Mouse (Mus musculus): ENCODE measurements around the gene Kif1b. TPM values are rescaled to one million over a fixed set of nuclear protein-coding genes. Genes with fewer than 3 reads are reported as not detected.

Gene Kif1b
- total RNA-seq, 2 experiments from 2014 or later: 432 to 448 TPM

GRCm38 (mm10) chr4:149322286-149322685 lies 14.8 kb upstream of the Kif1b start:
- intact Hi-C loops (cut with DNase I): no loop called here
- DNase-seq (ENCODE audit: low spot score in 2 of 2): no peak

DNA sequence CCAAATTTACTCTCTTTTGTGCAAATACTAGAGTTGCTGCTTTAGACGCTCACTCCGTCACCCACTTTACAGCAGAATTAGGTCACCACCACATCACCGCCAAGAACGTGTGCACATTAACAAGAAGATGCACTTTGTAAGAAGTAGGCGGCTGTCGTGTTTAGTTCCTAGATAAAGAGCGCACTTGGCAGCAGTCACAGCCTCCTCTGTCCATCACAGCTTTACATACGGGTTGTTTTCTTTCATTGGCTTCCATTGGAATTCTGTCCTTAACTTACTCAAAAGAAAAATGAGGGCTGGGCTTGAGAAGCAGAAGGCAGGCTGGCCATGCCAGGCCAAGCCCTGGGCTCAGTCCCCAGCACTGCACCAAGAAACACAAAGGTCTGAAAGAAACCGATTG lies 11.6 kb upstream of the Kif1b start:
- intact Hi-C loops (cut with DNase I): no loop called here
- peak; percentile 37 to 74 for DNase-seq (ENCODE audit: low spot score in 2 of 2)

DNA sequence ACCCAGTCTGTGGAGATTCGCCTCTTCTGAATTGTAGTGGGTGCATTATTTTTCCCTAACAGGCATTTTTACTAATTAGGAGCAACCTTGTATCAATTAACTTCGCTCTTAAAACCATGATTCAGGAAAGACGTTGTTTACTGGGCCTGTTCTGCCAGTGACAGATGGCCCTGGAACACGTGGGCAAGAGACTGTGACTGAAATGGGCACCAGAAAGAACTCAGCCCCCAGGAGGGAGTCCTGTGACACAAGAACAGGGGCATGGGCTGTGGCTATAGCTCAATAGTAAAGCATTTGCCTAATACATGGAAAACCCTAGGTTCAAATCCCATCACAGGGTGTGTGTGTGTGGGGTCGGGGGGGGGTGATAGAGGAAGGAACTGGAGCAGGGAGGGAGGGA lies 9.9 kb upstream of the Kif1b start:
- intact Hi-C loops (cut with DNase I): no loop called here
- peak in 1 of 2 experiments; percentile 38 for DNase-seq (ENCODE audit: low spot score in 2 of 2)

- intact Hi-C loops (cut with DNase I): no loop called here
These were observed 6.9 kb upstream of the Kif1b start for GRCm38 (mm10) chr4:149314275-149314837.

DNA sequence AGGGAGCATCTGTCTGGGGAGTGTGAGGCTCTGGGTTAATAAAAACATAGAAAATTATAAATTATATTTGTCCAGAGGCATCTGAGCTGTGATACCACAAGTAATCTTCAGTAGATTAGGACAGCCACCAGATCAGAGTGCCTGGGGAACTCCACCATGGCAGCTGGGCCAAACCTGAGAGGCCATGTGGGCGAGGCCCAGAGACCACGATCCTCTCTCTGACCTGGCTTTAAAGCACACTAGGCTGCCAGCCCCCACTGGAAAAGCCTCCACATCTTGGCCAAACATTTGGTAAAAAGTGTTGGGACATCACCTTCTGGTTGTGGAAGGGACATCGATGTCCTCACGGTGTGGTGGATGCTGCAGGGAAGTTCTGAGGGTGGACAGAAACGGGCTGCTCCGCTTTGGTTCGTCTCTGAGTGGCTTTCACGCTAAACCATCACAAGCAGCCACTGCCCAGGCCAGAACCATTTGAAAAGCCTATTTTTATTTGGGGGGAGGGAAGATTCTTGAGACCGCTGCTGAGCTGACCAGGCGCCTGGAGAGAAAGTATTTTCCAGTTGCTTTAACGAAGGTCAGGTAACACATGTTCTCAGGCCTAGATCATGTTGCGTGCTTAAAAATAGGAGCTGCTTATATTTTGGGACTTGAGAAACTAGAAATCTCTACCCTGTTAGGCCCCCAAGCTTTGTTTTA lies 6.2 kb upstream of the Kif1b start:
- no peak for DNase-seq (ENCODE audit: low spot score in 2 of 2)
- intact Hi-C loops (cut with DNase I): no loop called here

More at GRCm38 (mm10) chr4:149314275-149314837, 6.9 kb upstream of the Kif1b start:
- no peak for DNase-seq (ENCODE audit: low spot score in 2 of 2)

GRCm38 (mm10) chr4:149311996-149312395 lies 4.5 kb upstream of the Kif1b start:
- intact Hi-C loops (cut with DNase I): no loop called here

GRCm38 (mm10) chr4:149308491-149308820 lies 963 bp upstream of the Kif1b start:
- DNase-seq (ENCODE audit: low spot score in 2 of 2): no peak
- intact Hi-C loops (cut with DNase I): loop anchor here (5.0 kb wide), 2 partner anchors 36 to 51 kb away; no protein-coding TSS in a partner anchor

More at GRCm38 (mm10) chr4:149311996-149312395, 4.5 kb upstream of the Kif1b start:
- DNase-seq (ENCODE audit: low spot score in 2 of 2): no peak

GRCm38 (mm10) chr4:149306712-149307595 lies 539 bp downstream of the Kif1b start:
- intact Hi-C loops (cut with DNase I): loop anchor here (5.0 kb wide), 2 partner anchors 35 to 50 kb away; no protein-coding TSS in a partner anchor
- peak; percentile 67 to 75 for DNase-seq (ENCODE audit: low spot score in 2 of 2)

- peak in 1 of 2 experiments; percentile 52 for DNase-seq (ENCODE audit: low spot score in 2 of 2)
- intact Hi-C loops (cut with DNase I): loop anchor here (5.0 kb wide), 2 partner anchors 34 to 49 kb away; no protein-coding TSS in a partner anchor
These were observed 1.5 kb downstream of the Kif1b start for GRCm38 (mm10) chr4:149305761-149306711.

DNA sequence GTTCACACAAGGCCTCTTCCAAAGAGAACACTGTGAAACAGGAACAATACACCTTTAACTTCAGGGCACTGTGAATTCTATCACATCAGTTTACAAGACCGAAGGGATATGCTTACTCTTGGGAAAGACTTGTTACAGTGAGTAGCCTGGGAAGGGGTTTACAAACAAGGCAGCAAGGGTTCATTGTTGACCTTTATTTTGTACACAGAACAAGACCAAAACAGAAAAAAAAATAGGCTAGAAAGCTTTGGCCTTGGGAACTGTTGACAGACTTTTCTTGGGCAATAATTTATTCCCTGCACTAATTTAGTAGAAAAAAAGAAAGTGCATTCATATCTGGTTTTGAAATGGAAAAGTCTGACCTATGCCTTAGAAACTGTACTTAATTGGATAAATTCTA lies 3.0 kb downstream of the Kif1b start:
- intact Hi-C loops (cut with DNase I): no loop called here
- DNase-seq (ENCODE audit: low spot score in 2 of 2): no peak

DNA sequence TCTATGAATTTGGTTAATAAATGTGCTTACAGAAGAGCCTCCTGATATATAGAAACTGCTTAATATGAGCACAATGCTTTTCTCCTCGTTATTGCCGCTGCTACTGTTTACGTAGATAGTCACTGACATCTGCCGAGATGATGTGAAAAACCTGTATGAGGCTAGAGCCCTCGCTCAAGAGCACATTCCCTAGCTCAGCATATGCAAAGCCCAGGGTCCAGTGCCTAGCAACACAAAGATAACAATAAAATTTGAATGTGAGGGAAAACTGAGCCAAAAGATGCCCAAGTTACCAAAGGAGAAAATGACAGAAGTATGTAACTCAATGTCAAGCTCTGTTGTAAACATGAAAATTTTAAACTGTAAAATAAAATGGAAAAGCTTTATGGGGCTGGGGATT lies 4.0 kb downstream of the Kif1b start:
- intact Hi-C loops (cut with DNase I): no loop called here
- DNase-seq (ENCODE audit: low spot score in 2 of 2): no peak

DNA sequence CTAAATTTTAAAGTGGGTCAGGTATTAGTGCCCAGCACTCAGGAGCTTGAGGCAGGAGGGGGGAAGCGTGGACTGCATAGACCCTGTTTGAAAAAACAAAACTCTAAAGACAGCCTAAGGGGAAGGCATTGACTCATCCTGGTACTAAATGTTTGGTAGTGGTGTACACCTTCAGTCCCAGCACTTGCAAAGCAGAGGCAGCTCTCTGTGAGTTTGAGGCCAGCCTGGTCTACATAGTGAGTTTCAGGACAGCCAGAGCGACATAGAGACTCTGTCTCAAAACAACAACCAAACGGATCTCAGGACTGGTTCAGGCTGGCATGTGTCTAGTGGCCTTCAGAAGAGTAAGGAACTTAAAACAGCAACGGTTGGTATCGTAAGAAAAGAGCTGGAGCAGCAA lies 4.7 kb downstream of the Kif1b start:
- DNase-seq (ENCODE audit: low spot score in 2 of 2): no peak
- intact Hi-C loops (cut with DNase I): no loop called here

- DNase-seq (ENCODE audit: low spot score in 2 of 2): no peak
- intact Hi-C loops (cut with DNase I): no loop called here
These were observed 5.4 kb downstream of the Kif1b start for GRCm38 (mm10) chr4:149302136-149302535.

DNA sequence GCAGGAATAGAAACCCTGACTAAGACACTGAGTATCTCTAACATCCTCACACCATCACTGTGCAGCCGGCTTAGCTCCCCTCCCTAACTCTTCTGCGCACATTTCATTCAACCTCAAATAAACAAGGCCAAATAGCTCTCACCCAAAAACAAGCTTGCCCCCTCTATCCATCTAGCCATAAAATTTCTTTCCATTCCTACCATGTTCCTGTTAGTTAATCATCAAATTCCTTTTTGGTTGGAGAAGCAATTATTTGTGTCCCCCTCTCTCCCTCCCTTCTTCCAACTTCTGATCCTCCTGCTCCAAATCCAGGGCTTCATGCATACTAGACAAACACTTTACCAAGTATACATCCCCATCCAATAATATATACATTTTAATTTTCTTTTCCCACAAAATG lies 11.0 kb downstream of the Kif1b start:
- intact Hi-C loops (cut with DNase I): no loop called here
- no peak for DNase-seq (ENCODE audit: low spot score in 2 of 2)

DNA sequence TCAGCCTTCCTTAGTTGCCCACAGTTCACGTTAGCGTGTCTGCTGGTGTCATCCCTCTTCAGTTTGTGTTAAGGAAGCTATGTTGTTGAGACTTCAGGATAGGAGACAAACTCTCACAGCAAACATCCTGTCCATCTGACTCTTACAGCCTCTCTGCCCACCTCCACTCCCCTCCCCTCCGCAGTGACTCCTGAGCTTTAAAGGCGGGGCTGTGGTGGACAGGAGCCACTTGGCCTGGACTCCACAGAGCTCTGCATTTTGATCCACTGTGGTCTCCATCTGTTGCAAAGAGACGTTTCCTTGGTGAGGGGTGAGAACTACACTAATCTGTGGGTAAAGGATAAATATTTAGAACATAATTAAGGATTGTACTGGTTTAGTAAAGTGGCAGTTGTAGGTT lies 14.5 kb downstream of the Kif1b start:
- DNase-seq (ENCODE audit: low spot score in 2 of 2): no peak
- intact Hi-C loops (cut with DNase I): no loop called here

DNA sequence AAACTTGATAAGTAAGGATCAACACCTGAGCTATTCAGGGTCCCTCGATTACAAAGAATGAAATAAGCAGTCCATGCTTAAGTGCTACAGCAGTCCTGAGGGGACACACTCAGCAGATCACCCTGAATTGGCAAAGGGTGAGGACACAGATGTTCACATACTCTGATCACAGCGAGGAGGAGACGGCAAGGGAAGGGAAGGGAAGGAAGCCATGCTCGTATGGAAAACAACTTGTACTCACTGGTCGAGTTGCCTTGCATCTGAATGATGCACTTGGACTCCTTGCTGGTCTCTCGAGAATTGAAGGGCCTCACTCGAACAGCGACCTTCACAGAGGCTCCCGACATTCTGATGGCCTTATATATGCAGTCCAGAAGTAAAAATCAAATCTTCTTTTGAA lies 16.4 kb downstream of the Kif1b start:
- intact Hi-C loops (cut with DNase I): no loop called here
- DNase-seq (ENCODE audit: low spot score in 2 of 2): no peak

GRCm38 (mm10) chr4:149290157-149290750 lies 17.2 kb downstream of the Kif1b start:
- intact Hi-C loops (cut with DNase I): no loop called here
- no peak for DNase-seq (ENCODE audit: low spot score in 2 of 2)

DNA sequence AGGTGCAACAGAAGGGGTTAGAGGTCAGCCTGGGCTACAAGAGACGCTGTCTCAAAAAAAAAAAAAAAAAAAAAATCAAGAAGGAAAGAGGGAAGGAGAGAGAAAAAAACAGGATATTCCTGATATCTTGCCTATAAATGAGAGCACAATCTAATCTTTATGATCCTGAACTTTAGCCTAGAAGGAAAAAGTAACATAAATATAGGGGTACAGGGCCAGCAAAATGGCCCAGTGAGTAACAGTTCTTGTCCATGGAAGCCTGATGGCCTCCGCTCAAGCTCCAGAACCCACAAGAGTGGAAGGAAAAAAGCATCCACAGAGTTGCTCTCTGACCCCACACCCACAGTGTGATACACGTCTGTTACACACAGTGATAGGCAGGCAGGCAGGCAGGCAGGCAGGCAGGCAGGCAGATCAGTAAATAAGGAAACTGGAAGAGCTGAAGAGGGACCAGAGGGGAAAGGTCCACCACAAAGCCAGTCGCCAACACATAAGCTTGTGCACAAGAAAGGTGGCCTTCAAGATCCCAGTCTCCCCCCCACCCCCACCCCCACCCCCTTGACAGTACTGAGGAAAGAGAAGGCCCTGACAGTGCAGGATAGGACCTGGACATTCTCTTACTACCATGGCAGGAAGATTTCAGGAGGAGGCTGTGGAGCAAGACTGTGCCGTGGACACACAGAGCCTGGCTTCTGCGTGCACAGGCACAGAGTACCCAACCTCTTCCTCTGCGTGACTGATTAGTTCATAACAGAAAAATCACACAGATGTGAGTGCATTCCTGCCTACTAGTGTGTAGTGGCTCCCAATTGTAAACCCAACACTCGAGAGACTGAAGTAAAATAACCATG lies 21.0 kb downstream of the Kif1b start:
- intact Hi-C loops (cut with DNase I): no loop called here

More for the DNA sequence above, 21.0 kb downstream of the Kif1b start:
- DNase-seq (ENCODE audit: low spot score in 2 of 2): no peak
